In the genomic region with DNA sequence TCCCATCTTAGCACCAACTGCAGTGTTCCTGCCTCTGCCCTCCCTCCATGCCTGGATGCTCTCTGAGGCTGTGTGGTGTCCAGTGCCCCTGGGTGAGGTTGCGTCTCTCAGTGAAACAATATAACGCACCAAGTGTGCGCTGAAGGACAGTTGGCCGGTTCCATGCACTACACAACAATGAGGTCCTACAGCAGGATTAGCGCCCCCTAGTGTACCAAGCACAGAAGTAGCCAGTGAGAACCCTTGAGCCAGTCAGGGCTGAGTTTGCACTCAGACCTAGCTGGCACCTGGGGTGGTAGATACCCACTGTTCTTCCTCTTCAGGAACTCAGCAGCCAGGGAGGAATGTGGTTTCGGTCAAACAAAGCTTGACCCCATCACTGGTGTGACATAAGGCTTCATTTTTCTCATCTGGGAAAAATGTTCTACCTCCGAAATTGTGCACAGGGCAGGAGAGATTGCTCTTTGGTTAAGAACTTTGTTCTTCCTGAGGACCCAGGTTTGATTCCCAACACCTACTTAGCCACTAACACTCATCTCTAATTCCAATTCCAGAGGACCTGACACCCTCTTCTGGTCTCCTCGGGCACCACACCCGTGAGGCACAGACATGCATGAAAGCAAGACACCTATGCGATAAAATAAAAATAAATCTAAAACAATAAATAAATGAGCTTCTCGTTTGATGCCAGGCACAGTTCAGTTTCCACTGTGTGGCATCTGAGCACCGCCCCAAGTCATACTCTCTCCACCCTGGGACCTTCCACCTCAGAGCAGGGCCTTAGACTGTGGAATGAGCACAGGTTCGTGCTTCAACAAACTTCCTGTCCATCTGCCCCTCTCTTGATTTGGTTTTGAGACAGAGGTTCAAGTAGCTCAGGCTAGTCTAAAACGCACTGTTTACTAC, we compare ENCODE assay signal across 8 mouse cellular contexts. TPM values are rescaled to one million over a fixed set of nuclear protein-coding genes. Genes with fewer than 3 reads are reported as not detected.
DNase-seq lines count a peak whose midpoint lies in the region; ATAC-seq and TF ChIP-seq lines count a peak whose summit lies in the region.

No protein-coding gene starts in this region.

- H3K4me2 ChIP-seq in hindbrain, embryonic 13.5 days, result no peak overlapping the region

- DNase-seq in lung, adult 2 months, result no peak
- DNase-seq in lung, postnatal 14 days, result no peak
- peak; percentile 20 for DNase-seq in G1E (ENCODE audit: low spot score)
- DNase-seq in embryo, embryonic 10.5 days (ENCODE audit: low spot score), result peak; percentile 53
- DNase-seq in retina, postnatal 1 day, result peak; percentile 31
- DNase-seq in layer of hippocampus, postnatal 36 days, result no peak

- peaks cover 54% of the 10 kb centered on the region for H3K27me3 ChIP-seq in G1E (ENCODE audit: insufficient read depth, low read length)
- no peaks in the 10 kb centered on the region for H3K27me3 ChIP-seq in hindbrain, embryonic 13.5 days

- no peak overlapping the region for H3K9ac ChIP-seq in hindbrain, embryonic 13.5 days

- H3K4me1 ChIP-seq in lung, adult 2 months (ENCODE audit: control insufficient read depth, insufficient read depth, low read length), result peaks cover 4% of the 10 kb centered on the region
- H3K4me1 ChIP-seq in G1E (ENCODE audit: insufficient read depth, low read depth, low read length), result peaks cover 45% of the 10 kb centered on the region
- no peaks in the 10 kb centered on the region for H3K4me1 ChIP-seq in hindbrain, embryonic 13.5 days (replicated peaks)

- H3K9me3 ChIP-seq in G1E (replicated peaks), result no peaks in the 10 kb centered on the region
- H3K9me3 ChIP-seq in hindbrain, embryonic 13.5 days, result no peaks in the 10 kb centered on the region

- no peak for ATAC-seq in G1E (ENCODE audit: extremely low read depth, insufficient number of reproducible peaks, low FRiP score, poor library complexity, severe bottlenecking)
- no peak for ATAC-seq in cerebellum, adult (ENCODE audit: insufficient number of reproducible peaks, low FRiP score, low TSS enrichment)
- ATAC-seq in hindbrain, embryonic 13.5 days (ENCODE audit: low FRiP score), result no peak

- TF ChIP-seq POLR2A in lung, adult 2 months (IDR thresholded peaks at IDR 0.05; ENCODE audit: borderline replicate concordance, extremely low read depth, low read depth, low read length), result no peak

- peak; percentile 65 for TF ChIP-seq CTCF in lung, adult 2 months (IDR thresholded peaks at IDR 0.05; ENCODE audit: insufficient read depth, low read length)
- TF ChIP-seq CTCF in G1E (IDR thresholded peaks at IDR 0.05; ENCODE audit: low read depth, low read length), result peak; percentile 71

- 83% methylated on average over 14 of the region's 14 CpGs for WGBS in lung, adult 2 months
- WGBS in hindbrain, embryonic 13.5 days, result 88% methylated on average over 14 of the region's 14 CpGs

- H3K36me3 ChIP-seq in G1E (replicated peaks), result no peaks in the 10 kb centered on the region
- H3K36me3 ChIP-seq in hindbrain, embryonic 13.5 days, result peaks cover 4% of the 10 kb centered on the region; the same call in 1 of the 2 replicates

- H3K4me3 ChIP-seq in lung, adult 2 months (replicated peaks; ENCODE audit: extremely low read depth, low read depth, low read length), result no peak overlapping the region
- no peak overlapping the region for H3K4me3 ChIP-seq in G1E (ENCODE audit: low read depth, low read length)
- H3K4me3 ChIP-seq in hindbrain, embryonic 13.5 days, result no peak overlapping the region

- no peak overlapping the region for H3K27ac ChIP-seq in hindbrain, embryonic 13.5 days

RNA-seq across cellular contexts. Expression of a gene that starts 9.5 kb away (rescaled TPM):
- polyA plus RNA-seq in lung, adult 2 months (2012; rRNA removed), result 57.2 and 65.6 TPM in 2 replicates
- total RNA-seq in G1E (2014; fragmentation: Nextera tagmentation), result 27.3 and 29.6 TPM in 2 replicates
- total RNA-seq in G1E (2017), result 29.7 and 35.9 TPM in 2 replicates
- 22.3 and 27.4 TPM in 2 replicates for polyA plus RNA-seq in G1E (2012)
- total RNA-seq in layer of hippocampus, postnatal 36 days (2021), result 10 to 100 TPM in 1 of 2 experiments, 1 to 10 TPM in 1; 9.6 to 11.3 TPM
- polyA plus RNA-seq in hindbrain, embryonic 13.5 days (2015; fragmentation: Nextera tagmentation; extraction: Ambion mirVana), result 20.9 and 23.6 TPM in 2 replicates

Comparison
In these comparisons a context has a peak if more than half of its experiments do, and no peak if none do; other contexts are left out.
1. DNase-seq: peak in G1E (single experiment), embryo, embryonic 10.5 days (single experiment) and retina, postnatal 1 day (single experiment); none in lung, adult 2 months (single experiment), lung, postnatal 14 days (single experiment) and layer of hippocampus, postnatal 36 days (0 of 2).